Mouse (Mus musculus) retina, embryonic 14.5 days (tissue): ENCODE data around the gene Trim2.

Source experiments
- DNase-seq: peaks from one replicate; pipeline ENCODE4 v3.0.0-alpha.2; 2015; ENCODE audit warnings: low spot score

Gene Trim2

DNA sequence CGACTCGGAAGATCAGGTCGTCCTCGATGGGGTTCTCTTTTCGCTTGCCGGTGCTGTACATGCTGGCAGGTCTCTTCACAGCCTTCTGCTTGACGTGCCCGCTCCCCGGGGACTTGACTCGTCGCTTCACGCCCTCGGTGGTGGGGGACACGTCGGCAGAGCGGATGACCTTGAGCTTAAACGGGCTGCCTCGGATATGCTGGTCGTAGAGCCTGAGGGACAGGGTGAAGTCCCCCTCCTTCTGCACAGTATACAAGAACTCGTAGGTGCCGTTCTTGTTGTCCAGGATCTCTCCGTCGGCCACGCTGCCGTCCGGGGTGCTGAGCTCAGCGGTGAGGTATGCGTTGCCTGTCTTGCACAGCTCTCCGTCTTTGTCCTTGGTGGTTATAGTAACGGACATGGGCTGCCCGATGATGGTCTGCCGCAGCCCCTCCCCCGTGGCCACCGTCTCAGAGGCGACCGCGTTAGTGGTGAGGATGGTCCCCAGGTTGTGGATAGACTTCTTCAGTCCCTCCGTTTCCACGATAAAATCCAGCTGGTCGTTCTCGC is 116.1 kb downstream of the Trim2 start:
- peak; percentile 13 for DNase-seq

DNA sequence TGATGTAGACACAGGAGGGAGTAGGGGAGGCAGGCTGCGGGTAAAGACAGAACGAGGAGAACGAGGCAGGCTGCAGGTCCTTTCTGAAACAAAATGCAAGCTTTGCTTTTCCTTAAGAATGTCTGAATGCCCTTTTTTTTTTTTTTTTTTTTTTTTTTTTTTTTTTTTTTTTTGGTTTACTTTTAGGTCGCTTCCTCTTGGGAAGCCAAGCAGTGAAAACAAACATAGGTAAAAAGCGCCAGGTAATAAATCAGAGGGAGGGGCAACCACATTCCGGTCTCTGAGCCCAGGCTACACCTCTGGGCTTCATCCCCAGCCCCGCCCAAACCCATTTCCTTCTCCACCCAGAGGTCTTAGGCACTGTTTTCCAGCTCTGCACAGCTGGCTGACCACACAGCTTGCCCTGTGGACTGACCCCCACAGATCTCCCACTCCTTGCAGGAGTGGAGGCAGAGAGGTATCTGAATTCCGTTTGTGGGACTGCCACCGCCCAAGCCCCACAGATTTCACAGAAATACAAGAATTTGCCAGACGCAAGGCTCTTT is 117.0 kb downstream of the Trim2 start:
- no peak for DNase-seq

DNA sequence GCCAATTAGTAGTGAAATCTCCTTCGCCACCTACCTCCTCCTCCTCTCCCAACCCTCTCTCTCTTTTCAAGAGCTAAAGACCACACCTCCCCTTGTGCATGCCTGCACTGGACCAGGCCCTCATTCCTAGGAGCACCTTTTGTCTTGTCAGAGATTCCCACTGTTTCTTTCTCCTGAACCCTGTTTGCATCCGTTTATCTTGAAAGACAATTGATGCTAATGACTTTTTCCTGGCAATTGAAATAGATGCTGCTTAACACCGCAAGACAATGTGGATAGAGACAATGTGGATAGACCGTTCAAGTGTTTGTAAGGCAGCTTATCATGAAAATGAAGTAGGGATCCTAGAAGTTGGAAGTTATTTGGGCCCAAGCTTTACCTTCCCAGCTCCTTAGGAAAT is 125.0 kb downstream of the Trim2 start:
- no peak for DNase-seq

DNA sequence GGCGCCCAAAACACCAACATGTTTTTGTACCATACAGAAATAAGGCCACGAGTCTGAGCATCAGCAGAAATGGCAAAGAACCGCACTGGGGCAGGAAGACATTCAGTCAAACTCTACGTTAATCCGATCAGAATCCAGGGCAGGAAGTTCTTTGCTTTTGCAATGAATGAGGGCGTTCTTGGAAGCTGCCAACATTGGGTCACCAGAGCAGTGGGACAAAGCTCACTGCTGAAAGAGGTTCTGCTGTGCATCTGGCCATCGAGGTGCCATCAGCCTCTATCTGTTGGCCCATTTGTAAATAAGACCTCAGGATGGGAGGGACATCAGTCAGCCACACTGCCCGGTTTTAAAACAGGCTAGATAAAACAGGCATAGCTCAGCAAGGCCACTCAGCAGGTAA is 125.6 kb downstream of the Trim2 start:
- DNase-seq = no peak

DNA sequence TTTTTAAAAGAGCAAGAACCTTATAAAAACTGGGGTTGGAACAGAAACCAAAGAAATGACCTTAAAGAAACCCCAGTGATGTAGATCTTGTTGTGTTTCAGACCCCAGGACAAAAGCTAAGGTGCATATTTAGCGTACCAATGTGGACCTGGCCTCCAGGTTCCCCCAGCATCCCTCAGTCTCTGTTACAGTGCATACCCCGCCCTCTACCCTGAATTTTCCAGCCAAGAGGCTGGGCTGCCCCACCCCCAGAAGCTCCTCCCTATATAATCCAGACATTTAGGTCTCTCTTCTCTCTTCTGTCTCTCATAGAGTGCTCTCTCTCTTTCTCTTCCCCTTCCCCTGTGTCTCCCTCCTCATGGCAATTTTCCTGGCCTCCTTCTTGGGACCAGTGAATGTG is 126.4 kb downstream of the Trim2 start:
- no peak for DNase-seq

DNA sequence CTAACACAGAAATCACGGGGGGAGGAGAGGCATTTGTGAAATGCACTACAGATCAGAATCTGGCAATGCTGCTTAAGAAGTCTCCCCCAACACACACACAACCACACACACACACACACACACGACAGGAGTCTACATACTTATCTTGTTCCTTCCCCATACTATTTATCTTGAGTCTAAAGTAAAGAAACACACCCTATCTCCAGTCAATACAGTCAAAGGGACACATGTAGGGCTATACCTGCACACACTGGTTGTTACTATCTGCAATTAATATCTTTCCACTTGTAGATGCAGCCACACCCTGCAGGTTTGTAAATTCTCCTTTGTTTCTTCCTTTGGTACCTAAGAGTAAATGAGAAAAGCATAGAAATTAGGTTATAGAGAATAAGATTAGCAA is 128.8 kb downstream of the Trim2 start:
- no peak for DNase-seq

DNA sequence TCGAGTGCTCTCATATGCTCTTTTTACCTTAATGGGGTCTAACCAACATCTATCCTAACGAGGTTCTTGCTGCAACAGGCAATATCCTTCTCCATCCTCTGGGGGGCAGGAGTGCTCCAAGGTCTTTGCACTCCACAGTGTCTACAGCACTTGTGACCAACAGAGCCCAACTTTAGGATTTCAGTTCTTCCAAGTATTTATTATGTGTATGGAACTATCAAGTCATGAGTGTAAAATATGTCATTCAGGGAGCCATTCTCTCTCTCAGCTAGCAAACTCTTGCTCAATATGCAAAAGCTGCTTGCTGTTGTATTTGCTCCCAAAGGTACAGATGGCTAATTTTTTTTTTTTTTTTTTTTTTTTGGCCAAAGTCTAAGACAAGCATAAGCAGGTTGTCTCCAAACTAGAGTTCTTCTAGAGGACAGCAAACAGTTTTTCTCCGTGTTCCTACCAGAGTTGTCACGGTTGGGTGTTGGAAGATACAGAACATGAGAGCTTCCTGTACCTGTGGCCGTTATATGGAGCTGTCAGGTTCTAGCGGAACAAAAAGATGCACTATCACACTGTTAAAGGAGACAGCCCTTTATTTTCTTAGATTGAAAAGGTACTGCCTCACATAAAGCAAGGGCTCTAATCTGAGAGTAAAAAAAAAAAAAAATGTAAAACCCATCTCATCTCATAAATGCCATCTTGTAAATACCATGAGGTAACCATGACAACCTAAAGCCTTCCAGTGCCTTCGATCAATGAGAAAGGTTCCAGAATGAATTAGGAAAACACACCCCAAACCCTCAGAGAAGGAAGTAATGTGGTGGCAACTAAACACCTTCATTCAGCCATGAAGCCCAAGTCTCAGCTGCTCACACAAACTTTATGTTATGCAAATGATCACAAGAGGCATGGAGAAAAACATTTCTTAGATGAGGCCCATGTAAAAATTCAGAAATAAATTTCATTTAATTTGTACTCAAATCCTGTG is 131.1 kb downstream of the Trim2 start:
- DNase-seq = peak; percentile 86

DNA sequence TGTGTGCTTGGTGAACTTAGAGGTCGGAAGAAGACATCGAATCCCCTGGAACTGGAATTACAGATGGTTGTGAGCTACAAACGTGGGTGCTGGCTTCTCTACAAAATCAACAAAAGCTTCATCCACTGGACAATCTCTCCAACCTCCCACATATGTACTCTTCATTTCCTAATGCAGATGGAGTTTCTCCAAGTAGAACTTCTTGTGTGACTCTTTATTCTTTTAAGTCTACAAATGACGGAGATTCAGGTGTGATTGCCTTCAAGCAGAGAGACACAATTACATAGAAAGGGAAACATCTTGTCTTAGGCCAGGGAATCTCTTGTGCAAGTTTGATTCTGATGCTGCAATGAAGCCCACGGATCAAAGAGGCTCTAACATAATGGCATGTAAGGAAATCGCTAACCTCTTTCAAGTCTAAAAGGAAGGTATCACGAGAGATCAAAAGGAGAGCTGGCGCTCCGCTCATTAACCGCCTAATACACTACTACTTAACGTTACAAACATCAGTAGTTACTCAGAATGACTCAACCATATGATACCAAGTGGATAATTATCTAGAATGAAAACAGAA is 133.0 kb downstream of the Trim2 start, which contains the start of gene Gm6525:
Gm6525 (plus strand) TSS at position 524 of the 574 bp plus-strand sequence.
- DNase-seq = no peak

DNA sequence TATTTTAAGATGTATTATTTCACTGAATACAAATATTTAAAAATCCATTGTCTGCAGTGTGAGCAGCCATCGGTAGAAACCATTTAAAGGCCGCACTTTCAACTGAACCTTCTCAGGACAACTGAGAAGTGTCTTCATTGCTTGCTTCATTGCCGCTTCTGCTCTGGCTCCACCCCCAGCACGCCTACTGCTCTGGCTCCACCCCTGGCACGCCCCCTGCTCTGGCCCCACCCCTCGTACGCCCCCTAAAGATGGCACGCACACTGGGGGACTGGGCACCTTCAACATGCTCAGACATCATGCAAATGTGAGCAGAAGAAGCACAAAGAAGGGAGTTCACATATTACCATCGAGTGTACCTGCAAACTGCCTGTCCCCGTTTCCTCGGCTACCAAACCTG is 134.3 kb downstream of the Trim2 start:
- DNase-seq = no peak

DNA sequence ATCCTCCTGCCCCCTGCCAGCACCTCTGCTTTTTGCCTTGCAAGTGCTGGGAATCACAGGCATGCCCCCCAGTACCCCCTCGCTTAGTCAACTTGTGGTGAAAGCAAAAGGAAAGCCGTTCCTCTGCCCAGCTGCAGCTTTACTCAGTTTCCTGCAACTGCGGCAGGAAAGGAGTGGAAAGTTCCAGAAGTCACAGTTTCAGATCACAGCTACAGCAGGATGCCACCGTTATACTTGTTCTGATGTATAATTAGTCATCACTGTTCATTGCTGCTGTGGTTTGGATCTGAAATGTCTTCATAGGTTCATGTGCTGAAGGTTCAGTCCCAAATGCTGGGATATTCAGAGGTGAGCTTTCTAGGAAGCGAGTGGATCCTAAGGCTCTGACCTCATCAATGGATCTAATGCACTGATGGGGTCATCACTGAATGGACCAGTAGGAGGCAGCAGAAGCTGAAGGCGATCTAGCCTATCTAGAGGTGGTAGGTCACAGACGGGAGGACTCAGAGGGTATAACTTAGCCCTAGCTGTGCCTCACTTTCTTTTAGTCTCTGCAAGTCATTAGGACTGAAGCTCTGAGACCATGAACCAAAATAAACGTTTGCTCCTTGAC is 137.2 kb downstream of the Trim2 start:
- DNase-seq = peak; percentile 34

DNA sequence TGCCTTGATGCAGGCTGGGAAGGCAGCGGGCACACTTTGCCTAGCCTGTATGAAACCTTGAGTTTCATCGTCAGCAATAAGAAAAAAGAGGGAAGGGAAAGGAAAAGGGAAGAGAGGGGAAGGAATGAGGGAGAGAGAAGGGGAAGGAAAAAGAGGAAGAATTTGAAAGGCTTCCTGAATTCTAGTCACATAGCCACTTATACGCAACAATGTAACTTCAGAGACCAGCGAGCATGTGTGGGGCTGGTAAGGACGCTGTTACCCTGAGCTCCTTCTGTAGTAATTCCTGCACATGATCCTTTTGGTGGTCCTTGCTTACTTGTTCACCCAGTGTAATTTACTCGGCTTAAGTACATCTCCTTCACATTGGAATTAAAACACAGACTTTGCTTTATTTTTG is 137.7 kb downstream of the Trim2 start:
- DNase-seq = no peak

DNA sequence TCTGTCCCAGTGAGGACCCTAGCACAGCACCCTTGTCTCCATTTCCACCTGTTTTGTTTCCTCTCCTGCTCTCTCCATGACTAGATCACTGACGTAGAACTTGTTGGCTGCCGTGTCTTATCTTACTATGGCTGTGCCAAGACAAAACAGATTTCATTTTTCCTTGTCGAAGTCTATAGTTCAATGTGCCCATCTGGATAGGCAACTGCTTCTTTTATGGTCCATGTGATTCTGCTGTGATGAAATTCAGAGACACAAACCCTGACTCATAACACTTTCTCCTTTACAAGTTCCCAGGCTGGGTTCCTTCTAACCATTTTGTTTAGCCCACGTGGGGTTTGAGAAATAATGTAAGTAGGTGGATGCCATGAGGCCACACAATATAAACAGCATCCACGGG is 140.6 kb downstream of the Trim2 start:
- no peak for DNase-seq

DNA sequence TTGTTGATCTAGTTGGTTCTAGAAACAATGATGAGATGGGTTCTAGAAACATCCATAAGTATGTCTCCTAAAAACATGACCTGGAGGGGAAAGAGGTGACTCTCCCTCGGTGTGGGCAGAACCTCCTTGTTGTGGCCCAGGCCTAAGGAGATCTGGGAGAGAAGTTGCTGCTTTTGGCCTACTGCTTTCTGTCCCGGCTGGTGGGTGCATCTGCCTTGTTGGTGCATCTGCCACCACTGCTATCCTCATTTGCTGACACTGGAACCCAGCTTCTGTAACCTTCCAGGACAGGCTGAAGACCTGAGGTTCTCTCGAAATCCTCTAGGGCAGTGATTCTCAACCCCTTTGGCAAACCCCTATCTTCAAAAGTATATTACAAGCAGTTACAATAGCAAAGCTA is 141.3 kb downstream of the Trim2 start:
- no peak for DNase-seq

DNA sequence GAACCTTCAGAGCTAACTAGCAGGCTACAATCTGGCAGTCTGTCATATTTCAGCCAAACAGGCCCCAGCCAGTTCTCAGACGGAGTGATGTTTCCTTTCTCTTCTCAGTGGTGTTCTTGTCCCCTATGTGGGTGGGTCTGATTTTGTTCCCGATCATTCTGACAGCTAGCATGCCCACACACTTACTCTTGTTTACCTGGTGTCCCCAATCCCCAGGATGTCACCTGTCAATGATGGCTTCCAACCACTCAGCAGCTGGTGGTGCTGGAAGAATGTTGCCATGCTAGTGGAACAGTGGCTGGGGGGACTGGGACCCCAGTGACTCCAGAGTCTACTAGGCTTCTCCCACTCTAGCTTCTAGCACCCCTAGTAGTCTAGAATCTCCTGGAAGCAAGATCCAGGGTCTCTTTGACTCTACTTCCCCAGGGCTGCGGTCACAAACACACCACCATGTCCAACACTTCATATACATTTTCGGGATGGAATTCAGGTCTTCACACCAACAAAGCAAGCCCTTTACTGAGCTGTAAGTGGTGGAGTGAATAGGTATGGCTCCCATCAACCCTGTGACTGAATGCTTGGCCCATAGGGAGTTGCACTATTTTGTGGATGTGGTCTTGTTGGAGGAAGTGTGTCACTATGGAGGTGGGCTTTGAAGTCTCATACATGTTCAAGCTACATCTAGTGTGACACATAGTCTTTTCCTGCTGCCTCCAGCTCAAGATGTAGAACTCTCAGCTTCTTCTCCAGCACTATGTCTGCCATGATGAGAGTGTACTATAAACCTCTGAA is 148.9 kb downstream of the Trim2 start:
- DNase-seq = no peak

DNA sequence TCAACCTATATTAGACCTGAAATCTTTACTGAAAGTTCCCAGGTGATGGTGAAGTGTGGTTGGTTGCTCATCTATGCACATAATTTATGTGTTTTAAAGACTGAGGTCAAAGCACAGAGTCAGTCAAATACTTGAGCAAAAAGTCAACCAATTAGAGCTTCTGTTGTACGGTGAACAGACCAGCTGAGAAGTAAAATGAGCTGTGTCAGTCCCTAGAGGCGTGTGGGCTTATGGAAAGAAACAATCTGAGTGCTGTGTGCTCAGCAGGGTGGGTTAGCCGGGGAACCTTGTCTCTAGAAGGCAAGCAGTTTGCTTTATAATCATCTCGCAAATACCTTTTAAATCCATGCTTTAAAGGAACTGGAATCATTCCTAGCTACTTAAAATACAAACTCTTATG is 149.7 kb downstream of the Trim2 start:
- no peak for DNase-seq

DNA sequence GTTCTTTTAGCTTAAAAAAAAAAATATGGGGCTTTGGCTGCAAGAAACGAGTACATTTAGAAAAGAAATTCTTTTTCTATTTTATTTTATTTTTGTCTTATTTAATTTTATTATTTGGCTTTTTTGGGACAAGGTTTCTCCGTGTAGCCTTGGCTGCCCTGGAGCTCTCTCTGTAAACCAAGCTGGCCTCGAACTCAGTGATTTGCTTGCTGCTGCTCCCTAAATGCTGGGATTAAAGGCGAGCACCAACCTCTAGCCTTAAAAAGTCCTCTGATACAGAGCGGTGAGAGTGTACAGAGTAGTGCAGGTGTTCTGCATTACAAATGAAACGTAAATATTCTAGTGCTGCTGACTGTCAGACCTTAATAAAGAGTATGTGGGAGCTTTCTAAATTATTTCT is 150.6 kb downstream of the Trim2 start:
- no peak for DNase-seq

DNA sequence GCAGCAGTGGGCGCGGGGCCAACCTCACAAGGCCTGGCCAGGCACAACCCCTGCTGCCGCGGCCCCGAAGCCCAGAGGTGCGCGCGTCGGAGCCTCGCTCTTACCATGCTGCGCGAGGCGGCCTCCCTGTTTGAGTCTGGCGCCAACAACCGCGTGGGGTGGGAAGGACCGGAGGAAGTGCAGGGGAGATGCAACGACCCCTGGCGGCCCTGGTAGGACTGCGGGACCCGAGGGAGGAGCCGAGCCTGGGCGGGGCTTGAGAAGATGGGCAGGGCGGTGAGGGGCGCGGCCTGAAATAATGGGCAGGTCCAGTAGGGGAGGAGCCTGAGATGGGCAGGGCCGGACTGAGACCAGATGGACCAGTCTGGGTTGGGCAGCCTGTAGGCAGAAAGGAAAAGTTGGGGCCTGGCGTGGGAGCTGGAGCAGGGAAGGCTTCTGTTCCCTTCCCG is 151.1 kb downstream of the Trim2 start, which contains the start of gene Mnd1:
Mnd1 (minus strand) TSS at position 229 of the 449 bp plus-strand sequence.
- peak; percentile 99 for DNase-seq

DNA sequence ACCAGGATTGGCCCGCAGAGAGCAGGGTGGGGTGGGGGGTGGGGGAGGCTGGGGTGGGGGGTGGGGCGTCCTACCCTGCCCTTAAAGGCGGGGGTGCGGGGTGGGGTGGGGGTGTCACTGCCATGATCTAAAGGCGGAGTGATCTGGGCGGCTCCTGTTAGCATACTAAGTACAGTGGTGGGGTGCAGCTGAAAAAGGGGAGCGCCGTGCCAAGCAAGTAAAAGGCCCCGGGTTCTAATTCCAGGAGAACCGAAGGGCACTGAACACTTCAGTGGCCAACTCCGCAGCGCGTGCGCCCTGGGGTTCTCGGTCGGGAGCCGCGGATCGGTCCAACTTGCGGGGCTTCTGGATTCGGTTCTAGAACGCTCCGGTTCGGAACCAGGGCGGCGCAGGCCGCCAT is 151.5 kb downstream of the Trim2 start:
- DNase-seq = no peak

DNA sequence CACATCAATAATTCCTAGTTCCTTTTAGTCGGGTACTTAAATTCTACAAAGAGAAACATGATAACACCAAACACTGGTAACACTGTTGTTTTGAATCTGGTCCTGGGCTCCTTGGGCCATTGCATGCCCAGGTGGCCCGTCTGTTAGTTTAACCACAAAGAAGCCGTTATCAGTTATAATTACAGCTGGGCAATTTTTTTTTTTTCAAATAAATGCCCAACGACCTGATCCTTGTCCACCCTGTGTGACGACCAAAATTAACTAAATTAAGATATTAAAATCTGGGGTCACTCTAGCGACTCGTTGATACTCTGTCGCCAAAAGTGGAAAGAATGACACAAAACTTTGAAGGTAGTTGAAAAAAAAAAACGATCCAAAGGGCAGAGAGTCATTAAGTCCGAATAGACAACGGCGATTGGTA is 151.9 kb downstream of the Trim2 start:
- DNase-seq = no peak

DNA sequence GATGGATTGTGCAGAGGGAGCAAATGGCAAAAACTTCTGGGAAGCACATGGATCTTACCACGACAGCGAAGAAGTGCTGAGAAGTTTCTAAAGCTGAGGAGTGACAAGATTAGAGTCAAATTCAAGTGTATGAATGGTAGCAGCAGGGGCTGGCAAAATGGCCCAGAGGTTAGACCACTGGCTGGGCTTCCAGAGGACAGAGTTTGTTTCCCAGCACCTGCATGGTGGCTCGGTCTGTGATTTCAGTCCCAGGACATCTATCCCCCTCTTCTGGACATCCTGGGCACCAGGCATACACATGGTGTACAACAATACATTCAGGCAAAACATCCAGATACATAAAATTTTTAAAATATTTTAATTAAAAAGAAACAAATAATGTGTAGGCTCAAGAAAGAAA is 156.8 kb downstream of the Trim2 start:
- DNase-seq = no peak

DNA sequence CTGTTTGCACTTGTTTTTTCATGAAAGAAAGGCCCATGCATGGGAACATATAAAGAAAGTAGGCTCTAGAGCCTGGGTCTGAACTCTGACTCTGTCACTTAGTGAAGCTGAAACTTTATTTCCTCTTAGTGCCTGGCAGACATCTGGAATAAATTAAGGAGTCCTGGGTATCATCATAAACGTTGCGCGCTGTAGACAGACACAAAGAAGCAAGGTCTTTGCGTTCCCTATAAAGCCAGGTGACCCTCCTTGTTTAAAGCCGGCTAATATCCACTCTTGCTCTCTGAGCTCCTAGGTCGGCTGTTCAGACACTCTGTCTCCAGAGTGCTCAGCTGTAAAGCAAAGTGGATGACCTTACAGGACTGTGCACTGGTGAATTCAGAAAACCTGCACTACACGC is 165.7 kb downstream of the Trim2 start:
- DNase-seq = no peak
